Mouse (Mus musculus): ENCODE data around the gene Ano2.

Gene Ano2

DNA sequence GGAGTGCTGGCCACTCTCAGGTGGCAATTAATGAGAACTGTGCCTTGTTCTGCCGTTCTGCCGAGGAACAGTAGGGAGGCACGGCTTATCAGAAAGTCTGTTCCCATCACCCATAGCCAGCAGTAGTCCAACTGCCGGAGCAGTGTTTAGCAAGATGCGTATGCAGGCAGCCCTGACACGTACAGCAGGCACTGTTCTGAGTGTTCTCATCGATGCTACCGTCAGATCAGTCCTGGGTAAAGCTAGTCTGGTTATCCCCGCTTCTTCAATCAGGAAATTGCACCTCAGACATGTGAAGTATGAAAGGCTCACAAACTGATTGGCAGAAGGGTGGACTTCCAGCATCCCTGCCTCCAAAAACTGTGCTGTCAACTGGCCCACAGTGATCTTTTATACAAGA is 224.2 kb downstream of the Ano2 start:
- DNase-seq (ENCODE audit: low read depth, low spot score): no peak

DNA sequence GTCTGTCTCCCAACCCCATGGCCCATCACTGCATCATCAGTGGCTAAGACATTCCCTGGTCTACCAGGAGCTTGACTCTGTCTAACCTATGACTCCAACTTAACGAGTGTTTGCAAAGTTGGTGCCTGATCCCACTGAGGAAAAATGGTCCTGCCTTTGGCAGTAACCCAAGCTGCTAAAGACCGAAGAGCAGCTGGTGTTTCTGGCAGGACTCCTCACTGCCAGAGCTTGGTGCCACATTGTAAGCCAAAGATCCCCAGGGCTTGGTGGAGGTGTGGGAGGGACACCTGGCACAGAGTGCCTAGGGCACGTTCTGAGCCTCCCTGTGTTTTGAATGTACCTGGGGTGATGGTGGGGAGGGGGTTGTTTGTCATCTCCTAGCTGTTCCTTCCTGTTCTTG is 232.5 kb downstream of the Ano2 start:
- DNase-seq (ENCODE audit: low read depth, low spot score): no peak

DNA sequence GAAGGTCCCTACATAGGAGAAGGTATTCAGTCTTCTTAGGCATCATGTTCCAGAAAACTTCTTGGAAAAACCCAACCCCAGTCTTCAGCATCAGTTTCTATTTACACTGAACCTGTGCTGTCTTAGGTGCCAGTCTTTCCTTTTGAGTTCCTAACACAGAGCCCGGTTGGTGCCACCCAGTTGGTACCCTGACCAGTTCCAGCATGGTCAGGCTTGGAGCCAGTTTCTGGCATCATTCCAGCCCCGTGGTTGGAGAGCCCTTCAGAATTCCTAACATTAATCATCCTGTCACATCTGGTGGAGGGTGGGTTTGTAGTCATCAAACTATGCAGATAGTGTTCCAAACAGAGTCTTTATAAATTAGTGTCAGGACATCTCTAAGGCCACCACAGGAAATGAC is 234.8 kb downstream of the Ano2 start:
- no peak for DNase-seq (ENCODE audit: low read depth, low spot score)

DNA sequence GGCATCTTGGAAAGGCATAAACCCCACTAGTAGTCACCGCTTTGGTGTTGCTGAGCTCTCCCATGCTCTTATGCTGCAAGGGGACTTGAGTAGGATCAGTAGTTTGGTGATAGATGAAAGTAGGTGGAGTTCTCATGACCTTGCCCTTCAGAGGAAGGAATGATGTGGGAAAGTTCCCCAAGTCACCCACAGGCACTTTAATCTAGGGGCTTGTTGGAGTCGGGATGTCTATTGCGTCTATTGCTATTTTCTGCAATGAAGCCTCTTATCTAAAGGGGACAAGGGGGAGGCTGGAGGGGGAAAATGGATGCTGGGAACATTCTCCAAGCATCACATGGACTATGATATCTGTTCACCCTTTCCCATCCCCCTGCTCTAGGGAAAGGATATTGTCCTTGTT is 235.6 kb downstream of the Ano2 start:
- no peak for DNase-seq (ENCODE audit: low read depth, low spot score)

GRCm38 (mm10) chr6:125931926-125932325 is 241.7 kb downstream of the Ano2 start:
- no peak for DNase-seq (ENCODE audit: low read depth, low spot score)

- DNase-seq (ENCODE audit: low read depth, low spot score): no peak
Observed at GRCm38 (mm10) chr6:125954965-125955364, 264.7 kb downstream of the Ano2 start.

GRCm38 (mm10) chr6:125973551-125973950 is 283.3 kb downstream of the Ano2 start:
- DNase-seq (ENCODE audit: low read depth, low spot score): no peak

DNA sequence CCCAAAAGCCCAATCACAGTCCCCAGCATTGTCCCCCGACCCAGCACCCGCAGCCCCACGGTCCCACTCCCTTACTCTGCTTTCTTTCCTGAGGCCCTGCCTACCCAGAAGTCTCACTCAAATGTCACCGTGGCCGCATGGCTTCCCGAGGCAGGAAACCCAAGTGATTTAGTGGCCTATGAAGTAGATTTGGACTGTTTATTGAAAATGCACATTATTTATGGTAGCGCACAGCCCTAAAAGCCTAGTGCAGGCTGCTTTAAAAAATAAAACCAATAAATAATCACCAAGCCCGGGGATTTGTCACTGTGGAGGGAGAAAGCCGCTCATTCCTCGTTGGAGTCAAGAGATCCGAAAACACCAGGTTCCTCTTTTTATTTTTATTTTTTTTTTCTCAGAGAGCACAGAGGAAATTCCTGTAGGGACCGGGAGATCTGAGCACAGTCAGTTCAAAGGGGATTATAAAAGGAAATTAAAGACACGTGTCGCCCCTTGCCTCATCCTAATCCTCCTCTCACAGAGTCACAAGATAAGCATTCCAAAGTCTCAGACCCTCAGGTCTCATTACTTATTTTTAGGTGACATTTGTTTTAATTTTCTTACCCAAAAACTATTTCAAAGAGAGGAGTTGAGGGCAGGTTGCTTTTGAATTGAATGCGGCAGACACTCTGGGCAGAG is 285.7 kb downstream of the Ano2 start:
- DNase-seq (ENCODE audit: low read depth, low spot score): no peak

GRCm38 (mm10) chr6:125979601-125980000 is 289.4 kb downstream of the Ano2 start:
- DNase-seq (ENCODE audit: low read depth, low spot score): no peak

- DNase-seq (ENCODE audit: low read depth, low spot score): no peak
Observed at GRCm38 (mm10) chr6:125984050-125984449, 293.8 kb downstream of the Ano2 start.

DNA sequence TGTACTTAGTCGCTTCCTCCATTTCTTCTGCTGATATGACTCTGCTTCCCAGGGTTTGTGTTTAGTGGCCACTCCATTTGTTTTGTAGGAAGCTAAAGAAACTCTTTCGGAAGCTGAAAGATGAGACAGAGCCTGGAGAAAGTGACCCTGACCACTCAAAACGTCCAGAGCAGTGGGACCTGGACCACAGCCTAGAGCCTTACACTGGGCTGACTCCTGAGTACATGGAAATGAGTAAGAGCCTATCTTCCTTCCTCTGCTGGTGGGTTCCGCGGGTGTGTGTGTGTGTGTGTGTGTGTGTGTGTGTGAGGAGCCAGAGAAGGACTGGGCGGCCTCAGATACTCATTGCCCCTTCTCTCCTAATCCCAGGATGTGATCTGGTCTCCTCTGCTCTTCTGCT is 302.5 kb downstream of the Ano2 start:
- no peak for DNase-seq (ENCODE audit: low read depth, low spot score)

- no peak for DNase-seq (ENCODE audit: low read depth, low spot score)
Observed at GRCm38 (mm10) chr6:126001797-126002196, 311.6 kb downstream of the Ano2 start.

DNA sequence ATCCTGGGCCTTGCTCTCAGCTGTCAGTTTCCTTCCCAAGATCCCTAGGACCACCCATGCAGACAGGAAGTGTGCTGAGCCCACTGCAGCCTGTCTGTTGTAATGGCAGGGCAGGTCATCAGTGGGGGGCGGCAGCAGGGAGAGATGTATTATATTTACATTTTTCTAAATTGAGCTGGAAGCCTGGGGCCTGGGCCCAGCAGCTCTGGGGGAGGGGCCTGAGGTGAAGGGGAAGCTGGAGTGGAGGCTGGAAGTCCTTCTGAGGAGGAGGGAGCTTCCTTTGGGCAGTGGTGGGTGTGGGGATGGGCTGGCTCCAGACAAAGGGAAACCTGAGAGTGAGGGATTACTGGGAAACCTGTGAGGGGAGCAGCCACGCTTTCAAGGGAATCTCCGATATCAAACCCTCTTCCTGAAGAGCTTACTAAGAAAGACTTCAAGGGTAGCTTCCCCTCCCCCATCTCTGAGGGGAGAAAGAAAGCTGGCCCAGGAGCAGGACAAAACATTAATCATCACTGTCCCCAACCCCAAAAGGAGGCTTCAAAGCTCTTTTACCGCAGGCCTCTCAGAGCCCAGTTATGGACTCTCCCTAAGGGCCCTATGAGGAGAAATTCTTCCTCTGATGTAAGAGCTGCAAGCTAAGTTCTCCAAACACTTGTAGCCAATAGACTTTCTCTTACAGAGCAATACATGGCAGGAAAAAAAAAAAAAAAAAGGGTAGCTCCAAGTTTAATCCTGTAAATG is 313.0 kb downstream of the Ano2 start:
- DNase-seq (ENCODE audit: low read depth, low spot score): no peak

- DNase-seq (ENCODE audit: low read depth, low spot score): no peak
Observed at GRCm38 (mm10) chr6:126006647-126007046, 316.4 kb downstream of the Ano2 start.

DNA sequence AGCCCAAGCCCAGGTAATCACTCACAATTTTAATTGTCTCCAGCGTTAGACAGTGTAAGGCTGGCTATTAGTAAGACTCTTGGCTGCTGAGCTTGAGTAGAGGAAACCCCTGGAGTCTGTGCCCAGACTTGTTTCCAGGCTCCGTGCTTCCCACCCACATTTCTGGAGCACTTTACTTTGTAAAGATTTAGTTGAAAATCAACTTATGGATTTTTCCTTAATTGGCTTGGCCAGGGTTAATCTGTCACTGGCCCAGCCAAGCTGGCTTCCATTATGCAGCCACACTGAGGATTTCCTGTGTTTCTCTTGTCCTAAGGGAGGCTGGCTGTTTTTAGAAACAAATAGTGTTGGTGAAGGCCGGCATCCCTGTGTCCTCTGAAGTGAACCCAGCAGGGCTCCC is 318.9 kb downstream of the Ano2 start:
- DNase-seq (ENCODE audit: low read depth, low spot score): no peak

DNA sequence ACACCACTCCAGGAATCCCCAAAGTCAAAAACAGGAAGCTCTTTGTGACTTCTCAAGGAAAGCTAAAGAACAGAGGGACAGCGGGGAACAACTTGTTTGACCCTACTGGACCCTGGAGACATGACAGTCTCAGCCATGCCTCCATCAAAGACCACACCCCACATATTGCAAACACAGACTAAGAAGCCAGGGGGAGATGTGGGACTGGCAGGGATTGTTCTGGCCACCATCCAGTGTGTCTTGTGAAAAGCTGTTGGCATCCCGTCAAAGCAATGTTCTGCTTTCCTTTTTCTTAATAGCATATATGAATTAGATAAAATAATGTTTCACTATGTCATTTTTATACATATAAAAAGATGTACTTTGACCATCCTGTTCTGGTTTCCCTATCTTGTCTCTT is 326.8 kb downstream of the Ano2 start:
- no peak for DNase-seq (ENCODE audit: low read depth, low spot score)

- DNase-seq (ENCODE audit: low read depth, low spot score): no peak
Observed at GRCm38 (mm10) chr6:126018411-126018810, 328.2 kb downstream of the Ano2 start.

DNA sequence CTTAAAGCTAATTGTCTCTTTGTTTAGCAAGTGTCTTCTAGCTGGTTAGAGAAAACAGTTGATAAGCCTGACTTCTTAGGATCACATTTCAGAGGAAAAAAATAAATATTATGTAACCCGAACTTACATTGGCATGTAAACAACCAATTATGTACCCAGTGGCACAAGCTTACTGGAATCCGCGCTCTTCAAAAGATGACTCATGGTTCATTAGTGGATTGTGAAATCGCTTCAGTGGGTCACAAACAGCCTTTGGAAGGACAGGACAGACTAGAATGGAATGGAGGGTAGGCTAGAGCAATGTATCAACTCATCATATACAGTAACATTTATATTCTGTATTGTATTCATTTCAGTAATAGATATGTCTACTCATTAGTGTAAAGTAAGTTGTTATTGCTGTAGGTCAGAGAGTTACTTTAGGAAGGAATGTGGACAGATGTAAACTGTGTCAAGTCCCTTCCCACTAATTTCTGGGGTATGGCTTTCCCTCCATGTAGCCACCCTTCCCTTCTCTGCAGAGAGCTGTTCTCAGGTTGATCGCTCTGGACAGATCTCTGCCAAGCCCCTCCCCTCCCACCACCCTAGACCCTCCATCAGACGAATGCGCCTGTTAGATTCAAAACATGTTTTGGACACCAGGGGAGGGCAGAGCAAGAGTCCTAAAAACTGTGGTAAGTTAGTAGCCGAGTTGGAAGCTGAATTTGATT is 343.6 kb downstream of the Ano2 start:
- DNase-seq (ENCODE audit: low read depth, low spot score): no peak

GRCm38 (mm10) chr6:126034403-126034724 is 344.1 kb downstream of the Ano2 start:
- no peak for DNase-seq (ENCODE audit: low read depth, low spot score)

DNA sequence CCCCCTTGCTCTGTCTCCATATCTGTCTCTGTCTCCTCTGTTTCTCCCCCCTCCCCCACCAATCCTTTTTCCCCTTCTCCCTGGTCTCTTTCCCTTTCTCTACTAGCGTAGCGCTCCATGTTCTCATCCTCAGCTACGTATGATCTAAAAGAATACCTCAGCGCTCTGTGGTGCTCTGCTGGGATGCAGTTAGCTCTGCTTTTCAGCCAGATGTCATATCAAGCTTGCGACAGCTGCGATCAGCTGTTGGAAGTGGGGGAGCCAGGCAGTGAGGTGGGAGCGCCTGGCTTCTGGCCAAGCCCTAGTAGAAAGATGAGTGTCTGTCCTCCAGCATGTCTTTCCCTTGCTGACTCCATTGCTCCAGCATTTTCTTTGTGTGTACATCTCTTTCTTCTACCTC is 344.5 kb downstream of the Ano2 start:
- no peak for DNase-seq (ENCODE audit: low read depth, low spot score)

DNA sequence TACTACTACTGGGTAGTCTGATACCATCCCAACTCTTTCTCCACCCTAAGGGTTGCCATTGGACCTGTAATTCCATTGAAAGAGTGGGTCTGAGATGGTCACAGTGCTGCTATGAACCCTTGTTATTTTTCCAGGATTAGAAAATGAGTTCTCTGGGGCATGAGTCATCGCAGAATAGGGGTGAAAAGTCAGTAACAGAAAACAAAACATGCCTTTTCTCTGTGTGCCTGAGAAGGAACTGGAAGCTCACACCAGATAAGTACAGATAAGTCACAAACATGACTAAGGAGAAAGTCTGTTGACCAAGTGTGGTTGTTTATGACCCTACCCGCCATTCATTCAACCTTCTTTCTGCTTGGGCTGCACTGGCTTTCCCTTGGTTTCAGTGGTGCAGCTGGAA is 345.4 kb downstream of the Ano2 start:
- DNase-seq (ENCODE audit: low read depth, low spot score): no peak

GRCm38 (mm10) chr6:126045931-126046330 is 355.7 kb downstream of the Ano2 start:
- no peak for DNase-seq (ENCODE audit: low read depth, low spot score)

DNA sequence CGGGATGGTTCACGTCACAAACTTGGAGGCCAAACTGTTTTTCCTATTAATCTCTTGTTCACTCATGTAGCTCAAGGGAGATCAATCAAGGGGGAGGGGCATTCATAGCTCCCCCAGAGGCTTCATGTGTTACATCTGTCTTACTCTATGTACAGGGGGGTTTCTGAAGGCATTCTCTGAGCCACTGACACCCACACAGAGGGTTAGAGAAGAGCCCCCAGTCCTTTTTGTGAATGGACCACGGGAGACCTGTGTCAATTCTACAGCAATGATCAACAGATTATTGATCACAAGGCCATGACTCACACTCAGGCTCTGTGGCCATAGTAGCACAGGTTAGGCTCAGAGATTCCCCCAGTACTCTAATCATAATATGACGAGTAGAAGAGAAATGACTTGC is 358.0 kb downstream of the Ano2 start:
- DNase-seq (ENCODE audit: low read depth, low spot score): no peak
